Mouse (Mus musculus) hindbrain, embryonic 10.5 days (tissue): ENCODE results near the gene Mrps6. TPM values are rescaled to one million over a fixed set of nuclear protein-coding genes. Genes with fewer than 3 reads are reported as not detected.

Experiments used
- DNase-seq: peaks from one replicate; pipeline ENCODE4 v3.0.0-alpha.2; 2017; ENCODE audit warnings: low spot score
- H3K27ac ChIP-seq: fragments of 300-500 bp; sonication (generic); 2 replicates; pipeline ENCODE4 v1.5.1; 2016; ENCODE audit warnings: mild to moderate bottlenecking, moderate library complexity
- H3K27me3 ChIP-seq: fragments of 300-500 bp; sonication (generic); 2 replicates; pipeline ENCODE4 v1.6.1; 2016; ENCODE audit warnings: mild to moderate bottlenecking; ENCODE audit not compliant: poor library complexity, insufficient read depth, severe bottlenecking
- H3K36me3 ChIP-seq: fragments of 300-500 bp; sonication (generic); 2 replicates; pipeline ENCODE4 v1.6.1; 2016; ENCODE audit warnings: mild to moderate bottlenecking, moderate library complexity
- H3K4me1 ChIP-seq: fragments of 300-500 bp; sonication (generic); replicated peaks from 2 replicates; pipeline ENCODE4 v1.6.1; 2016; ENCODE audit warnings: mild to moderate bottlenecking
- H3K4me3 ChIP-seq: fragments of 300-500 bp; sonication (generic); 2 replicates; pipeline ENCODE4 v1.5.1; 2016; ENCODE audit warnings: mild to moderate bottlenecking, moderate library complexity
- H3K9me3 ChIP-seq: fragments of 300-500 bp; sonication (generic); 2 replicates; pipeline ENCODE4 v1.6.1; 2016; ENCODE audit warnings: mild to moderate bottlenecking, moderate library complexity
- WGBS: fragments of 180-500 bp; shearing (Covaris S2); methylation state at CpG from one replicate; pipeline ENCODE4 v1.1.7; 2016; 5-methylcytosine and 5-hydroxymethylcytosine counted together
- polyA plus RNA-seq: library from polyadenylated mRNA; unstranded; fragments of >200 nt; fragmentation: Nextera tagmentation; extraction: Ambion mirVana; gene quantifications from 2 replicates; pipeline ENCODE4 v1.2.1, GENCODE M21; 2016

The Mrps6 gene
- polyA plus RNA-seq, 1 experiment from 2014 or later: 143 TPM

DNA sequence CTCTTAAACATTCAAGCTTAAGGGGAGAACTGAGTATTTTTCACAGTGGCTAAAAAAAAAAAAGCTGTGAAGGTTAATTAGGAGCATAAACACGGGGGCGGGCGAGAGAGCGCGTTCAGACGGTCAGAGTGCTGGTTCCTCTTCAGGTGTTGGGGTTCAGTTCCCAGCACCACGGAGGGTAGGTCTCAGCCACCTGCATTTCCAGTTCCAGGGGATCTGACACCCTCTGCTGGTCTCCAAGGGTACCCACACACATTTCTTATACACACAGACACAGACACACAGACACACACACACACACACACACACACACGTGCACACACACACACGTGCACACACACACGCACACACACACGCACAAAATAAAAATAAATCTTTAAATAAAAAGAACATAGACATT, 18.1 kb upstream of the Mrps6 start:
- DNase-seq: no peak
- Histone ChIP-seq H3K27ac (no peak overlapping the region), H3K4me3 (no peak overlapping the region), H3K9me3 (peaks cover 2% of the 10 kb centered on the region; the same call in 1 of the 2 replicates), H3K36me3 (no peaks in the 10 kb centered on the region), H3K4me1 (peaks cover 6% of the 10 kb centered on the region), H3K27me3 (no peaks in the 10 kb centered on the region)
- WGBS: 96% methylated on average over 11 of the region's 11 CpGs

GRCm38 (mm10) chr16:92051777-92052310, 6.2 kb upstream of the Mrps6 start:
- WGBS: 87% methylated on average over 7 of the region's 7 CpGs
- Histone ChIP-seq H3K4me1 (peaks cover 10% of the 10 kb centered on the region; the same call in 1 of the 2 replicates), H3K4me3 (no peak overlapping the region), H3K36me3 (peaks cover 8% of the 10 kb centered on the region; the same call in 1 of the 2 replicates), H3K9me3 (peaks cover 12% of the 10 kb centered on the region), H3K27ac (no peak overlapping the region), H3K27me3 (no peaks in the 10 kb centered on the region)
- no peak for DNase-seq

DNA sequence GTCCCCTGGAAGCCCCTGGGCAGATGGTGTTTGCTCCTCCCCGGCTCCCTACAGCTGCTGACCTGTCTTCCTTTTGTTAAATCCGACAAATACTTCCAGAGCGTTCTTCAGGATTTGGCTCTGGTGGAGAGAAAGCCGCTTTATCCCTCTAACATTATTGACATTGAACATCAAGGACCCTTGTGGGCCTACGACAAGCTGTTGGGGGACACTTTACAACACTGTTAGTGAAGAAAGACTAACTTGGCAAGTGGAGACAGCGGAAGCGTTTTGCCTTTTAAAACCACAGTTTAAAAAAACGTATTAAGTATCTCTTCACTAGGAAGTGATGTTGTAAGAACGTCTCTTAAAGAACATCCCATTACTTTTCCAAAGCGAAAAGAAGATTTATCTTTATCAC, 5.5 kb upstream of the Mrps6 start:
- DNase-seq: no peak
- H3K4me3 ChIP-seq: no peak overlapping the region
- WGBS: 75% methylated on average over 10 of the region's 10 CpGs

DNA sequence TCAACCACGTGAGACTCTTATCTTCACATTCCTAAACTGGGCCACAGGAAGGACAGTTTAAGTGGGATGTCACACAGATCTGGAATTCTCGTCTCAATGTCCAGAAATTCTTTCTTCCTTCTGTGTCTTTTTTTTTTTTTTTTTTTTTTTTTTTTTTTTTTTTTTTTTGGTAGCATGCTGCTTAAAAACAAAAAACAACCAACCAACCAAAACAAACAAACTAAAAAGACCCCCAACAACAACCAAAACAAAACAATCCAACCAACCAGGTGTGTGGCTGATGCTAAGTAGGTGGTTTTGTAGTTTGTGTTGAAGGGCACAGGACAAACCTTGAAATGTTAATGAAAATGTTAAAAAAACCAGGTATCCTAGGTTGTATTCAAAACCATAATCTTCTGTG, 1.4 kb upstream of the Mrps6 start:
- WGBS: 64% methylated on average over 2 of the region's 2 CpGs

More for the DNA sequence above, 5.5 kb upstream of the Mrps6 start:
- peaks cover 8% of the 10 kb centered on the region; the same call in 1 of the 2 replicates for H3K36me3 ChIP-seq
- H3K27me3 ChIP-seq: no peaks in the 10 kb centered on the region
- H3K9me3 ChIP-seq: peaks cover 12% of the 10 kb centered on the region
- peaks cover 13% of the 10 kb centered on the region for H3K4me1 ChIP-seq
- H3K27ac ChIP-seq: no peak overlapping the region

GRCm38 (mm10) chr16:92057456-92057851, 616 bp upstream of the Mrps6 start:
- WGBS: 8% methylated on average over 11 of the region's 11 CpGs
- Histone ChIP-seq H3K36me3 (peaks cover 32% of the 10 kb centered on the region), H3K27ac (peak overlapping the region; percentile 97), H3K4me3 (peak overlapping the region; percentile 91), H3K27me3 (no peaks in the 10 kb centered on the region), H3K9me3 (peaks cover 12% of the 10 kb centered on the region), H3K4me1 (peaks cover 35% of the 10 kb centered on the region)
- no peak for DNase-seq

More for the DNA sequence above, 1.4 kb upstream of the Mrps6 start:
- Histone ChIP-seq H3K4me1 (peaks cover 35% of the 10 kb centered on the region), H3K9me3 (peaks cover 12% of the 10 kb centered on the region), H3K27ac (no peak overlapping the region), H3K36me3 (peaks cover 25% of the 10 kb centered on the region), H3K4me3 (no peak overlapping the region), H3K27me3 (no peaks in the 10 kb centered on the region)
- DNase-seq: no peak

- DNase-seq: peak; percentile 30
- Histone ChIP-seq H3K4me1 (peaks cover 35% of the 10 kb centered on the region), H3K4me3 (peak overlapping the region; percentile 91), H3K36me3 (peaks cover 43% of the 10 kb centered on the region), H3K27ac (peak overlapping the region; percentile 97), H3K9me3 (peaks cover 7% of the 10 kb centered on the region), H3K27me3 (no peaks in the 10 kb centered on the region)
- 1% methylated on average over 63 of the region's 63 CpGs for WGBS
Measured at GRCm38 (mm10) chr16:92058644-92059620, 862 bp downstream of the Mrps6 start.

DNA sequence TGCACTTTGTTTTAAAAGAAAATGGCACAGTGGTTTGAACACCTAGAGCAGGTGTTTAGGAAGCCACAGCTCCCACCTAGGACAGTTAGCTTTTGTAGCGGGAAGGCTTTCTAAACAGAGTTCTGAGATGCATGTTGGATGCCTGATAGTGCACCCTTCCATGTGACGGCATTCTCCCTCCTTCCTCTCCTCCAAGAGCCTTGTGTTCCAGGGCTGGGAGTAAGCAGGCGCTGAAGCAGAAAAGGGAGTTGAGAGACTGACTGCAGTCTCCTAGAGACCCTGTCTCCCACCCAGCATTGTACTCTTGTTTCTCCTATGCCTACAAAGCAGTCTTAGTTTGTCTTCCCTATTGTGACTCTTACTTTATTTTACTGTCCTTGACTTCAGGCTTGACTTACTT, 2.1 kb downstream of the Mrps6 start:
- DNase-seq: no peak
- Histone ChIP-seq H3K27me3 (no peaks in the 10 kb centered on the region), H3K4me1 (peaks cover 35% of the 10 kb centered on the region), H3K36me3 (peaks cover 50% of the 10 kb centered on the region), H3K4me3 (peak overlapping the region; percentile 23; the same call in 1 of the 2 replicates), H3K27ac (no peak overlapping the region), H3K9me3 (no peaks in the 10 kb centered on the region)
- WGBS: 76% methylated on average over 3 of the region's 3 CpGs

DNA sequence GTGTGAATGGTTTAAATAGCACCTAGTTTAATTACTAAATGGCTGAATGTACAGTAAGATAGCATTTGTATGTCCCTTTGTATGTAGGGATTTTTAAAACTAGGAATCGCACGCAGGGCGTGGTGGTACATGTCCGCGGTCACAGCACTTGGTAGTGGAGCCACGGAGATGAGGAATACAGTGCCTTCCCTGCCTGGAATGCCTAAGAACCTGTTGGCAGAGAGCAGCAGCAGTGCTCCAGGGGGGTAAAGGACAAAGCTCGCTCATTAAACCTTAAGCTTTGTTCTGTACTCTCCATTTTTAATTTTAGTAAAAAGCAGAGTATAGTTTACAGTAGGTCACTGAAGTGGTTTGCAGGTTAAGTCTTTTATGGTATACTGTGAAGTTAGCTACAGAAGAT, 3.5 kb downstream of the Mrps6 start:
- no peak overlapping the region for H3K27ac ChIP-seq
- peaks cover 64% of the 10 kb centered on the region for H3K36me3 ChIP-seq
- H3K4me3 ChIP-seq: no peak overlapping the region
- no peaks in the 10 kb centered on the region for H3K27me3 ChIP-seq
- no peak for DNase-seq
- WGBS: 96% methylated on average over 7 of the region's 7 CpGs
- no peaks in the 10 kb centered on the region for H3K9me3 ChIP-seq
- H3K4me1 ChIP-seq: peaks cover 35% of the 10 kb centered on the region

DNA sequence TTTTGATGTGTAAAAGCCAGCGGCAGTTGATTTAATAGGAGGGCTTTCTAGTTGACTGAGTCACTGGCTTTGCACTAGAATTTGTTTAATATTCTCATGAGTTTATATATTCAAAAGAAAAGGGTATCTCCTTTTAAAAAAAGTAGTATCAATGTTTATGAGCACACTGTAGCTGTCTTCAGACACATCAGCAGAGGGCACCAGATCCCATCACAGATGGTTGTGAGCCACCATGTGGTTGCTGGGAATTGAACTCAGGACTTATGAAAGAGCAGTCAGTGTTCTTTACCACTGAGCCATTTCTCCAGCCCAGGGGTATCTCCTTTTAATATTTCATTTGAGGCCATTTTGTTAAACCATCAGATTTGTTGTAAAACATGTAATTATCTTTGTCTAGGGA, 4.8 kb downstream of the Mrps6 start:
- Histone ChIP-seq H3K27ac (no peak overlapping the region), H3K27me3 (no peaks in the 10 kb centered on the region), H3K36me3 (peaks cover 76% of the 10 kb centered on the region), H3K4me3 (no peak overlapping the region), H3K4me1 (peaks cover 30% of the 10 kb centered on the region), H3K9me3 (no peaks in the 10 kb centered on the region)
- WGBS: 98% methylated on average over 1 of the region's 1 CpGs
- DNase-seq: no peak

DNA sequence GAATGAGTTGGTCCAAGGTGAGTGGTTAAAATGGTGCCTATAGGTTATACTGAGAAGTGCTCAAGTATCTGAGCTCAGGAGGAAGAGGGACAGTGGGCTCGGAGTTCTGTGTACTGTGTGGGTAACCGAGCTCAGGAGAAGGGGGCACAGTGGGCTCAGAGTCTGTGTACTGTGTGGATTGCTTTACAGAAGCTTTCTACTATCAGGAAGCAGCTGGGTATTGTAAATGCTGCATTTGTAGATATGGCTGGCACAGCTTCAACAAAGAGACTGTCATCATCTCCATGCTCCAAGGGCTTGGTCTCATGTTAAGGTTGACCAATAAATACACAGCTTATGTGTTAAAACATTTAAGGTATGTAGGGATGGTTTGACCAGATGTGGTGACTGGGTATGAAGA, 6.7 kb downstream of the Mrps6 start:
- Histone ChIP-seq H3K27ac (no peak overlapping the region), H3K9me3 (no peaks in the 10 kb centered on the region), H3K27me3 (no peaks in the 10 kb centered on the region), H3K4me3 (no peak overlapping the region), H3K36me3 (peaks cover 96% of the 10 kb centered on the region), H3K4me1 (peaks cover 13% of the 10 kb centered on the region)
- WGBS: 87% methylated on average over 2 of the region's 2 CpGs
- DNase-seq: no peak

DNA sequence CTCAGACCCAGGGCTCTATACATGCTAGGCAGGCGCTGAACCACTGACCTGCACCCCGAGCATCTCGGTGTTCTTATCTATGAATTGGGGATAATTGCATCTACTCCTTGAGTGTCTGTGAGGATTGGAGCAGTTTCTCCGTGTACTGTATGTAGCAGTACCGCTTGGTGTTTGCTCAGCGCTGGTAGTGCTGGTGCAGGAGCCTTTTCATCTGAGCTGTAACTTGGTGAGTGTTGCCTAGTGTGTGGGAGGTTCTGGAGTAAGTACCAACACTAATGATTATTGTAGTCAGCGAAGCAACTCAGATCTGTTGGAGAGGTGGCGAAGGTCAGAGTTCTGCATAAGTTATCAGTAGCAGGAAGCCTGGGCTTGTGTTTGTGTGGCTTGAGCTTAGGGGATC, 12.3 kb downstream of the Mrps6 start:
- Histone ChIP-seq H3K27ac (no peak overlapping the region), H3K27me3 (no peaks in the 10 kb centered on the region), H3K4me1 (no peaks in the 10 kb centered on the region), H3K4me3 (no peak overlapping the region), H3K36me3 (peaks cover 76% of the 10 kb centered on the region), H3K9me3 (no peaks in the 10 kb centered on the region)
- WGBS: 93% methylated on average over 8 of the region's 8 CpGs
- no peak for DNase-seq

GRCm38 (mm10) chr16:92076797-92077196, 18.7 kb downstream of the Mrps6 start:
- no peak overlapping the region for H3K4me3 ChIP-seq
- H3K27ac ChIP-seq: no peak overlapping the region
- 97% methylated on average over 8 of the region's 8 CpGs for WGBS
- H3K27me3 ChIP-seq: no peaks in the 10 kb centered on the region
- H3K9me3 ChIP-seq: no peaks in the 10 kb centered on the region
- H3K36me3 ChIP-seq: peaks cover 56% of the 10 kb centered on the region
- no peak for DNase-seq
- H3K4me1 ChIP-seq: peaks cover 5% of the 10 kb centered on the region; the same call in 1 of the 2 replicates
